Mouse (Mus musculus): ENCODE data around the gene Wdr18. TPM values are rescaled to one million over a fixed set of nuclear protein-coding genes. Genes with fewer than 3 reads are reported as not detected.
"Not testable (repeated sequence)": the region's sequence is repeated elsewhere in the genome, so short reads cannot be mapped to it uniquely, and the experiment has no call there.

The Wdr18 gene
- polyA plus RNA-seq, 1 experiment from 2014 or later = 50.3 TPM

DNA sequence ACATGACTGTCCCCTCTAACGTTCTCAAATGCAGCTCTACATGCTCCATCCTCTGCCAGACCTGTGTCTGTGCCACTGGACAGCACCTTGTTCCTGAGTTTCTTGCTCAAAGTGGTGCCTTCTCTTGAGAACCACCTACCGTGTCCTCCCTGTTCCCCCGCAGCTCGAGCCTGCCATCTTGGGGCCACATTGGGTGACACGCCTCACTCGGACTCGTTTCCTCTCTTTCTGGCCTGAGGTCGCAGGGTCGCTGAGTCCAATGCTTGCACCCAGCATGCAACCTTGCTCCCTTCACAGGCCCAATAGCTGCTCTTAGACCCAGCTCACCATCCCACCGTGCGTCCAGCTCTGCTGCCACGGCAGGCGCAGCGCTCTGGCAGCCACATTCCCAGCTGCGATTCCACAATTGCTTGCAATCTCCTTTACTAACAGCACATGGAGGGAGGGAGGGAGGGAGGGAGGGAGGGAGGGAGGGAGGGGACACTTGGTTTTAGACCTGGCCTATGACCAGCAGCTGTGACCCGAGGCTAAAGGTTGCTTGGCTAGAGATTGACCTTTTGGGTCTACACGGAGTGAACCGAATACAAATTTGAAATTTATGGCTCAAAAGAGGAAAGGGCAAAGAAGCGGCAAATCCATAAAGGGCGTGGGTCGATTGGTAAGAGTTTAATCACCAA is 1.7 kb upstream of the Wdr18 start:
- H3K36me3 ChIP-seq (ENCODE audit: control insufficient read depth, insufficient read depth, low read length) = peaks cover 6% of the 10 kb centered on the region; the same call in 1 of the 2 replicates
- H3K4me2 ChIP-seq (replicated peaks; ENCODE audit: low read depth) = peak overlapping the region; percentile 23; the same call in 1 of the 2 replicates
- 15% methylated on average over 21 of the region's 21 CpGs for WGBS
- H3K9ac ChIP-seq (ENCODE audit: low read length) = no peak overlapping the region
- H3K27me3 ChIP-seq (ENCODE audit: control insufficient read depth, insufficient read depth, low read length) = no peaks in the 10 kb centered on the region
- no peak overlapping the region for H3K4me3 ChIP-seq (ENCODE audit: low read depth, low read length)
- no peaks in the 10 kb centered on the region for H3K4me1 ChIP-seq (replicated peaks; ENCODE audit: control insufficient read depth, insufficient read depth)
- no peak for TF ChIP-seq EP300 (optimal IDR thresholded peaks at IDR 0.05)
- TF ChIP-seq CTCF (IDR thresholded peaks at IDR 0.05; ENCODE audit: low read depth) = peak; percentile 99
- ATAC-seq (ENCODE audit: low FRiP score, low TSS enrichment) (peak; percentile 19; the same call in 1 of the 2 replicates), DNase-seq (ENCODE audit: low spot score) (peak; percentile 84)
- no peaks in the 10 kb centered on the region for H3K9me3 ChIP-seq (ENCODE audit: control insufficient read depth, low read length)
- H3K27ac ChIP-seq (replicated peaks) = no peak overlapping the region

- Histone ChIP-seq H3K4me3 (ENCODE audit: low read depth, low read length) (peak overlapping the region; percentile 86; the same call in 1 of the 2 replicates), H3K4me2 (replicated peaks; ENCODE audit: low read depth) (peak overlapping the region; percentile 32)
- not testable (repeated sequence) for H3K9ac ChIP-seq (ENCODE audit: low read length); ATAC-seq (ENCODE audit: low FRiP score, low TSS enrichment); H3K27ac ChIP-seq (replicated peaks); DNase-seq (ENCODE audit: low spot score); H3K27me3 ChIP-seq (ENCODE audit: control insufficient read depth, insufficient read depth, low read length); H3K9me3 ChIP-seq (ENCODE audit: control insufficient read depth, low read length); H3K4me1 ChIP-seq (replicated peaks; ENCODE audit: control insufficient read depth, insufficient read depth); H3K36me3 ChIP-seq (ENCODE audit: control insufficient read depth, insufficient read depth, low read length)
- WGBS = 26% methylated on average over 10 of the region's 10 CpGs
Observed at GRCm38 (mm10) chr10:79959412-79959811, 540 bp upstream of the Wdr18 start.

GRCm38 (mm10) chr10:79960671-79961294 is 831 bp downstream of the Wdr18 start:
- TF ChIP-seq CTCF (IDR thresholded peaks at IDR 0.05; ENCODE audit: low read depth) (no peak), EP300 (optimal IDR thresholded peaks at IDR 0.05) (no peak)
- ATAC-seq (ENCODE audit: low FRiP score, low TSS enrichment) = no peak
- H3K27ac ChIP-seq (replicated peaks) = no peak overlapping the region; the same call in 1 of the 2 replicates
- H3K4me3 ChIP-seq (ENCODE audit: low read depth, low read length) = peak overlapping the region; percentile 86
- H3K27me3 ChIP-seq (ENCODE audit: control insufficient read depth, insufficient read depth, low read length) = no peaks in the 10 kb centered on the region
- H3K9ac ChIP-seq (ENCODE audit: low read length) = peak overlapping the region; percentile 82
- WGBS = 12% methylated on average over 10 of the region's 10 CpGs
- H3K4me2 ChIP-seq (replicated peaks; ENCODE audit: low read depth) = peak overlapping the region; percentile 92
- peaks cover 9% of the 10 kb centered on the region for H3K36me3 ChIP-seq (ENCODE audit: control insufficient read depth, insufficient read depth, low read length)
- DNase-seq (ENCODE audit: low spot score) = no peak
- no peaks in the 10 kb centered on the region for H3K4me1 ChIP-seq (replicated peaks; ENCODE audit: control insufficient read depth, insufficient read depth)
- no peaks in the 10 kb centered on the region for H3K9me3 ChIP-seq (ENCODE audit: control insufficient read depth, low read length)

DNA sequence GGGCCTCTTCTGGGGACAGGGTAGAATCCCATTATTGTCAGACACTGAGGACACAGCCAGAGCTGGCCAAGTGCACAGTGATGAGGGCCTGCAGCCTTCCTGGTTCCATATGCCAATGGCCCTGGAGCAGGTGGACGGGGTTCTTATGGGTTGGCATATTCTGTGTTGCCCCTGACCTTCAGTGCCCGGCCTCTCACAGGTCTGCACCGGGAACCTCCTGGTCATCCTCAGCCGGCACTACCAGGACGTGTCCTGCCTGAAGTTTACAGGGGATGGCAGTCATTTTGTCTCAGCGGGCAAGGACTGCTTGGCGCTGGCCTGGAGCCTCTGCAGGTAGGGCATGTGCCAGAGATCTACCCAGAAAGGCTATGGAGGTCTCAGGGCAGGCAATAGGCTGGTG is 4.8 kb downstream of the Wdr18 start:
- Histone ChIP-seq H3K36me3 (ENCODE audit: control insufficient read depth, insufficient read depth, low read length) (peaks cover 18% of the 10 kb centered on the region), H3K4me1 (replicated peaks; ENCODE audit: control insufficient read depth, insufficient read depth) (no peaks in the 10 kb centered on the region), H3K4me2 (replicated peaks; ENCODE audit: low read depth) (no peak overlapping the region), H3K4me3 (ENCODE audit: low read depth, low read length) (no peak overlapping the region), H3K27me3 (ENCODE audit: control insufficient read depth, insufficient read depth, low read length) (no peaks in the 10 kb centered on the region), H3K9ac (ENCODE audit: low read length) (no peak overlapping the region), H3K9me3 (ENCODE audit: control insufficient read depth, low read length) (no peaks in the 10 kb centered on the region), H3K27ac (replicated peaks) (no peak overlapping the region)
- TF ChIP-seq EP300 (optimal IDR thresholded peaks at IDR 0.05) = no peak
- no peak for TF ChIP-seq CTCF (IDR thresholded peaks at IDR 0.05; ENCODE audit: low read depth)
- DNase-seq (ENCODE audit: low spot score) (no peak), ATAC-seq (ENCODE audit: low FRiP score, low TSS enrichment) (no peak)
- WGBS = 92% methylated on average over 7 of the region's 7 CpGs

- Histone ChIP-seq H3K4me2 (replicated peaks; ENCODE audit: low read depth) (no peak overlapping the region), H3K9ac (ENCODE audit: low read length) (no peak overlapping the region), H3K4me1 (replicated peaks; ENCODE audit: control insufficient read depth, insufficient read depth) (no peaks in the 10 kb centered on the region), H3K9me3 (ENCODE audit: control insufficient read depth, low read length) (no peaks in the 10 kb centered on the region), H3K27ac (replicated peaks) (no peak overlapping the region), H3K27me3 (ENCODE audit: control insufficient read depth, insufficient read depth, low read length) (no peaks in the 10 kb centered on the region), H3K36me3 (ENCODE audit: control insufficient read depth, insufficient read depth, low read length) (peaks cover 18% of the 10 kb centered on the region), H3K4me3 (ENCODE audit: low read depth, low read length) (no peak overlapping the region)
- WGBS = 94% methylated on average over 5 of the region's 5 CpGs
- no peak for ATAC-seq (ENCODE audit: low FRiP score, low TSS enrichment)
- no peak for DNase-seq (ENCODE audit: low spot score)
- TF ChIP-seq CTCF (IDR thresholded peaks at IDR 0.05; ENCODE audit: low read depth) (no peak), EP300 (optimal IDR thresholded peaks at IDR 0.05) (no peak)
Observed at GRCm38 (mm10) chr10:79965325-79965724, 5.4 kb downstream of the Wdr18 start.

- TF ChIP-seq CTCF (IDR thresholded peaks at IDR 0.05; ENCODE audit: low read depth) (no peak), EP300 (optimal IDR thresholded peaks at IDR 0.05) (no peak)
- peaks cover 18% of the 10 kb centered on the region for H3K36me3 ChIP-seq (ENCODE audit: control insufficient read depth, insufficient read depth, low read length)
- 90% methylated on average over 5 of the region's 5 CpGs for WGBS
- no peaks in the 10 kb centered on the region for H3K4me1 ChIP-seq (replicated peaks; ENCODE audit: control insufficient read depth, insufficient read depth)
- DNase-seq (ENCODE audit: low spot score) (no peak), ATAC-seq (ENCODE audit: low FRiP score, low TSS enrichment) (no peak)
- H3K4me3 ChIP-seq (ENCODE audit: low read depth, low read length) = no peak overlapping the region
- H3K9me3 ChIP-seq (ENCODE audit: control insufficient read depth, low read length) = no peaks in the 10 kb centered on the region
- no peak overlapping the region for H3K27ac ChIP-seq (replicated peaks)
- H3K9ac ChIP-seq (ENCODE audit: low read length) = no peak overlapping the region
- no peak overlapping the region for H3K4me2 ChIP-seq (replicated peaks; ENCODE audit: low read depth)
- H3K27me3 ChIP-seq (ENCODE audit: control insufficient read depth, insufficient read depth, low read length) = no peaks in the 10 kb centered on the region
Observed at GRCm38 (mm10) chr10:79966886-79967400, 7.0 kb downstream of the Wdr18 start.

All from stomach, postnatal 0 days (tissue).